Mouse (Mus musculus): ENCODE results near the gene Chn2. TPM values are rescaled to one million over a fixed set of nuclear protein-coding genes. Genes with fewer than 3 reads are reported as not detected.
A peak's percentile ranks its signal among the peaks of the same experiment; 100 is the strongest.

Gene Chn2
- polyA plus RNA-seq, 1 experiment from 2014 or later, result 15.3 TPM

GRCm38 (mm10) chr6:54213743-54214142, 174.4 kb downstream of the Chn2 start:
- ATAC-seq (ENCODE audit: low read depth) (no peak), DNase-seq (ENCODE audit: low spot score) (no peak)
- H3K9ac ChIP-seq (ENCODE audit: low read depth, low read length), result no peak overlapping the region
- WGBS, result 83% methylated on average over 7 of the region's 7 CpGs
- no peaks in the 10 kb centered on the region for H3K27me3 ChIP-seq (replicated peaks; ENCODE audit: control insufficient read depth, insufficient read depth, low read length)
- no peak overlapping the region for H3K27ac ChIP-seq (replicated peaks; ENCODE audit: low read depth, low read length)
- H3K4me2 ChIP-seq (ENCODE audit: low read depth, low read length), result no peak overlapping the region
- H3K4me3 ChIP-seq (ENCODE audit: low read depth, low read length), result no peak overlapping the region
- H3K36me3 ChIP-seq (ENCODE audit: control insufficient read depth, insufficient read depth, low read length), result no peaks in the 10 kb centered on the region
- no peaks in the 10 kb centered on the region for H3K4me1 ChIP-seq (ENCODE audit: control insufficient read depth, insufficient read depth, low read length)
- H3K9me3 ChIP-seq (ENCODE audit: control insufficient read depth, low read length), result no peaks in the 10 kb centered on the region

DNA sequence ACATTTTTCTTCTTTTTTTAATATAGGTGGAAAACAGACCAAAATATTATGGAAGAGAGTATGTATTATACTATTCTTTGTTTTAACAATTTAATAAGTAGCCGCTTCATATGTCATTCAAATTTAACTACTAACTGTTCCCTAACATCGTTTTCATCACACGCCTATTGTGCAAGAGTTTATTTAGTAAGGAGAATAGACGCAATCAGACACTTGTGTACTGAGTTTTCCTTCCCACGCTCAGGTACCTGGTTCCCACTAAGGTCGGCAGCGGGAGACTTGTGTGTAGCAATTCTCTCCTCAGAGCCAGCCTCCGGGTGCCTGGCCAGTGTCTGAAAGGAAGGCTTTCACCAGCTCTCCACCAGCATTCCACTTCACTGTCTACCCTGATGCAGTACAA, 176.3 kb downstream of the Chn2 start:
- H3K4me2 ChIP-seq (ENCODE audit: low read depth, low read length), result no peak overlapping the region
- H3K4me1 ChIP-seq (ENCODE audit: control insufficient read depth, insufficient read depth, low read length), result no peaks in the 10 kb centered on the region
- no peak overlapping the region for H3K4me3 ChIP-seq (ENCODE audit: low read depth, low read length)
- no peak for DNase-seq (ENCODE audit: low spot score)
- no peaks in the 10 kb centered on the region for H3K27me3 ChIP-seq (replicated peaks; ENCODE audit: control insufficient read depth, insufficient read depth, low read length)
- WGBS, result 85% methylated on average over 8 of the region's 8 CpGs
- no peaks in the 10 kb centered on the region for H3K36me3 ChIP-seq (ENCODE audit: control insufficient read depth, insufficient read depth, low read length)
- no peaks in the 10 kb centered on the region for H3K9me3 ChIP-seq (ENCODE audit: control insufficient read depth, low read length)
- no peak for ATAC-seq (ENCODE audit: low read depth)
- no peak overlapping the region for H3K27ac ChIP-seq (replicated peaks; ENCODE audit: low read depth, low read length)
- no peak overlapping the region for H3K9ac ChIP-seq (ENCODE audit: low read depth, low read length)

GRCm38 (mm10) chr6:54216512-54216911, 177.2 kb downstream of the Chn2 start:
- H3K9ac ChIP-seq (ENCODE audit: low read depth, low read length), result no peak overlapping the region
- no peaks in the 10 kb centered on the region for H3K27me3 ChIP-seq (replicated peaks; ENCODE audit: control insufficient read depth, insufficient read depth, low read length)
- ATAC-seq (ENCODE audit: low read depth) (no peak), DNase-seq (ENCODE audit: low spot score) (no peak)
- WGBS, result 81% methylated on average over 5 of the region's 5 CpGs
- H3K36me3 ChIP-seq (ENCODE audit: control insufficient read depth, insufficient read depth, low read length), result no peaks in the 10 kb centered on the region
- H3K4me1 ChIP-seq (ENCODE audit: control insufficient read depth, insufficient read depth, low read length), result no peaks in the 10 kb centered on the region
- no peak overlapping the region for H3K4me3 ChIP-seq (ENCODE audit: low read depth, low read length)
- H3K27ac ChIP-seq (replicated peaks; ENCODE audit: low read depth, low read length), result no peak overlapping the region
- H3K4me2 ChIP-seq (ENCODE audit: low read depth, low read length), result no peak overlapping the region
- no peaks in the 10 kb centered on the region for H3K9me3 ChIP-seq (ENCODE audit: control insufficient read depth, low read length)

DNA sequence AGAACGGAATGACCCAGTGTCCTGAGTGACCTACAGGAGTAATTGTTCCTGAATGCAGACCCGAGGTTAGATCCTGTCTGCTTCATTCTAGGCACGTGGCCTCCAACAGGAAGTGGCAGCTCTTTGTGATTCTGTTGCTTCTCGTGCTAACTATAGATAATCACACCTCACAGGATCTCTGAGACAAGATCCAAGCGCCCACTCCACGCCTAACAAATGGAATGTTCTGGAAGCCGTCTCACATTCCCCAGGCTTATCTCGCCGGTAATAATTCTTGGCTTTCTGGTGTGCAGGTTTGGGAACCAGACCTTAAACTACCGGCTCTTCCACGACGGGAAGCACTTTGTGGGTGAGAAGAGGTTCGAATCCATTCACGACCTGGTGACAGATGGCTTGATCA, 180.8 kb downstream of the Chn2 start:
- Histone ChIP-seq H3K9ac (ENCODE audit: low read depth, low read length) (no peak overlapping the region), H3K4me3 (ENCODE audit: low read depth, low read length) (no peak overlapping the region), H3K36me3 (ENCODE audit: control insufficient read depth, insufficient read depth, low read length) (no peaks in the 10 kb centered on the region), H3K4me1 (ENCODE audit: control insufficient read depth, insufficient read depth, low read length) (0 out of 2 replicates have a peak, but pooled peaks cover 3% of the 10 kb centered on the region), H3K27ac (replicated peaks; ENCODE audit: low read depth, low read length) (no peak overlapping the region), H3K9me3 (ENCODE audit: control insufficient read depth, low read length) (no peaks in the 10 kb centered on the region), H3K27me3 (replicated peaks; ENCODE audit: control insufficient read depth, insufficient read depth, low read length) (no peaks in the 10 kb centered on the region), H3K4me2 (ENCODE audit: low read depth, low read length) (no peak overlapping the region)
- no peak for ATAC-seq (ENCODE audit: low read depth)
- DNase-seq (ENCODE audit: low spot score), result no peak
- 88% methylated on average over 14 of the region's 14 CpGs for WGBS

- WGBS, result 90% methylated on average over 4 of the region's 4 CpGs
- 0 out of 2 replicates have a peak, but pooled peaks cover 3% of the 10 kb centered on the region for H3K4me1 ChIP-seq (ENCODE audit: control insufficient read depth, insufficient read depth, low read length)
- no peak for ATAC-seq (ENCODE audit: low read depth)
These were observed 184.2 kb downstream of the Chn2 start for GRCm38 (mm10) chr6:54223529-54223928.

GRCm38 (mm10) chr6:54224325-54224724, 185.0 kb downstream of the Chn2 start:
- Histone ChIP-seq H3K4me3 (ENCODE audit: low read depth, low read length) (no peak overlapping the region), H3K4me2 (ENCODE audit: low read depth, low read length) (0 out of 2 replicates have a peak overlapping the region, but pooled peaks have one; percentile 3), H3K4me1 (ENCODE audit: control insufficient read depth, insufficient read depth, low read length) (0 out of 2 replicates have a peak, but pooled peaks cover 6% of the 10 kb centered on the region), H3K36me3 (ENCODE audit: control insufficient read depth, insufficient read depth, low read length) (no peaks in the 10 kb centered on the region), H3K27me3 (replicated peaks; ENCODE audit: control insufficient read depth, insufficient read depth, low read length) (no peaks in the 10 kb centered on the region), H3K9me3 (ENCODE audit: control insufficient read depth, low read length) (no peaks in the 10 kb centered on the region), H3K9ac (ENCODE audit: low read depth, low read length) (no peak overlapping the region), H3K27ac (replicated peaks; ENCODE audit: low read depth, low read length) (no peak overlapping the region)
- ATAC-seq (ENCODE audit: low read depth) (no peak), DNase-seq (ENCODE audit: low spot score) (no peak)
- WGBS, result 53% methylated on average over 11 of the region's 11 CpGs

More at GRCm38 (mm10) chr6:54223529-54223928, 184.2 kb downstream of the Chn2 start:
- DNase-seq (ENCODE audit: low spot score), result no peak
- H3K4me2 ChIP-seq (ENCODE audit: low read depth, low read length), result no peak overlapping the region
- H3K9ac ChIP-seq (ENCODE audit: low read depth, low read length), result no peak overlapping the region
- no peaks in the 10 kb centered on the region for H3K27me3 ChIP-seq (replicated peaks; ENCODE audit: control insufficient read depth, insufficient read depth, low read length)
- H3K9me3 ChIP-seq (ENCODE audit: control insufficient read depth, low read length), result no peaks in the 10 kb centered on the region
- no peak overlapping the region for H3K4me3 ChIP-seq (ENCODE audit: low read depth, low read length)
- no peaks in the 10 kb centered on the region for H3K36me3 ChIP-seq (ENCODE audit: control insufficient read depth, insufficient read depth, low read length)
- H3K27ac ChIP-seq (replicated peaks; ENCODE audit: low read depth, low read length), result no peak overlapping the region

GRCm38 (mm10) chr6:54225327-54225726, 186.0 kb downstream of the Chn2 start:
- DNase-seq (ENCODE audit: low spot score), result peak; percentile 28
- 41% methylated on average over 4 of the region's 4 CpGs for WGBS

GRCm38 (mm10) chr6:54227061-54227460, 187.7 kb downstream of the Chn2 start:
- no peak for DNase-seq (ENCODE audit: low spot score)
- no peak overlapping the region for H3K4me2 ChIP-seq (ENCODE audit: low read depth, low read length)
- no peak overlapping the region for H3K9ac ChIP-seq (ENCODE audit: low read depth, low read length)
- no peaks in the 10 kb centered on the region for H3K36me3 ChIP-seq (ENCODE audit: control insufficient read depth, insufficient read depth, low read length)
- H3K4me3 ChIP-seq (ENCODE audit: low read depth, low read length), result no peak overlapping the region
- no peak for ATAC-seq (ENCODE audit: low read depth)
- WGBS, result 93% methylated on average over 3 of the region's 3 CpGs
- 0 out of 2 replicates have a peak, but pooled peaks cover 6% of the 10 kb centered on the region for H3K4me1 ChIP-seq (ENCODE audit: control insufficient read depth, insufficient read depth, low read length)
- H3K9me3 ChIP-seq (ENCODE audit: control insufficient read depth, low read length), result no peaks in the 10 kb centered on the region
- no peaks in the 10 kb centered on the region for H3K27me3 ChIP-seq (replicated peaks; ENCODE audit: control insufficient read depth, insufficient read depth, low read length)
- H3K27ac ChIP-seq (replicated peaks; ENCODE audit: low read depth, low read length), result no peak overlapping the region

More at GRCm38 (mm10) chr6:54225327-54225726, 186.0 kb downstream of the Chn2 start:
- Histone ChIP-seq H3K27ac (replicated peaks; ENCODE audit: low read depth, low read length) (no peak overlapping the region), H3K9me3 (ENCODE audit: control insufficient read depth, low read length) (no peaks in the 10 kb centered on the region), H3K27me3 (replicated peaks; ENCODE audit: control insufficient read depth, insufficient read depth, low read length) (no peaks in the 10 kb centered on the region), H3K9ac (ENCODE audit: low read depth, low read length) (no peak overlapping the region), H3K4me2 (ENCODE audit: low read depth, low read length) (no peak overlapping the region), H3K4me3 (ENCODE audit: low read depth, low read length) (no peak overlapping the region), H3K36me3 (ENCODE audit: control insufficient read depth, insufficient read depth, low read length) (no peaks in the 10 kb centered on the region), H3K4me1 (ENCODE audit: control insufficient read depth, insufficient read depth, low read length) (0 out of 2 replicates have a peak, but pooled peaks cover 6% of the 10 kb centered on the region)
- ATAC-seq (ENCODE audit: low read depth), result no peak

GRCm38 (mm10) chr6:54228421-54228820, 189.1 kb downstream of the Chn2 start:
- Histone ChIP-seq H3K9ac (ENCODE audit: low read depth, low read length) (no peak overlapping the region), H3K4me1 (ENCODE audit: control insufficient read depth, insufficient read depth, low read length) (0 out of 2 replicates have a peak, but pooled peaks cover 6% of the 10 kb centered on the region), H3K4me2 (ENCODE audit: low read depth, low read length) (no peak overlapping the region), H3K27me3 (replicated peaks; ENCODE audit: control insufficient read depth, insufficient read depth, low read length) (no peaks in the 10 kb centered on the region), H3K27ac (replicated peaks; ENCODE audit: low read depth, low read length) (no peak overlapping the region), H3K4me3 (ENCODE audit: low read depth, low read length) (no peak overlapping the region), H3K9me3 (ENCODE audit: control insufficient read depth, low read length) (no peaks in the 10 kb centered on the region), H3K36me3 (ENCODE audit: control insufficient read depth, insufficient read depth, low read length) (no peaks in the 10 kb centered on the region)
- no peak for DNase-seq (ENCODE audit: low spot score)
- ATAC-seq (ENCODE audit: low read depth), result no peak
- WGBS, result 47% methylated on average over 9 of the region's 9 CpGs
